Mouse (Mus musculus): Measurements from ENCODE around the gene Cfap97d1.
"Not testable (repeated sequence)": the region's sequence is repeated elsewhere in the genome, so short reads cannot be mapped to it uniquely, and the experiment has no call there.

The Cfap97d1 gene

DNA sequence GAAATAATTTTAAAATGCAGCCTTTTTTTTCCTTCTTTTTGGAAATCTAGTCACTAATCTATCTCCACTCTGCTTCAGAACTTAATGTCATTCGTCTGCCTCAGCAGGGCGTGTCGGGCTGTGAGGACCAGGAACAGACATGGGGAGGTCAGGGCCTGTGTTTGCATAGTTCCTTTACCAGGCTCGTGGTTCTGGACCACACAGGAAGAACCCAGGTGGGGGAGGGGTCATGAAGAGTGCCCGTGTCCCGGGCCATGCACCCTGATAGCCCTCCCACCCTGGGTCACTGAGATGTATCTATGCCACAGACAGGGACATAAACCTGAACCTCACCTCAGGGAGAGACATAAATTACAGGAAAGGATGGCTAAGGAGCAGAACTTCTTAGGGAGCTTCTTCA is 9.9 kb upstream of the Cfap97d1 start:
- DNase-seq, result no peak

GRCm38 (mm10) chr11:101974923-101975322 is 9.2 kb upstream of the Cfap97d1 start:
- no peak for DNase-seq

GRCm38 (mm10) chr11:101976949-101977348 is 7.1 kb upstream of the Cfap97d1 start:
- no peak for DNase-seq

DNA sequence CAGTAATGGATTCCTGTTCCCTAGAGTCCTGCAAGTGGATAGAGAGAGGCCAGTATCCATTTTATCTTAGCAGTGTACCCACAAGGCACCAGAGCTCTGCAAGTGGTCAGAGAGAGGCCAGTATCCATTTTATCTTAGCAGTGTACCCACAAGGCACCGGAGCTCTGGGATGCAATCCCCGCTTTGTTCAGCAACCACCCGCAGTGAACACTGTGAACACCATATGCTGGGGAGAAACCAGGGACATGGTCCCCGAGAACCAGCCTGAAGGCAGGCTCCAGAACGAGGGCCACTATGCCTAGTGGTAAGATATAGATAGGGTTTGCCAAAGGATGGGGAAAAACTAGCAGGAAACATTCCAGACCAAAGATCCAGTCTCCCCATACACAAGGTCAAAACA is 4.9 kb upstream of the Cfap97d1 start:
- DNase-seq, result no peak

DNA sequence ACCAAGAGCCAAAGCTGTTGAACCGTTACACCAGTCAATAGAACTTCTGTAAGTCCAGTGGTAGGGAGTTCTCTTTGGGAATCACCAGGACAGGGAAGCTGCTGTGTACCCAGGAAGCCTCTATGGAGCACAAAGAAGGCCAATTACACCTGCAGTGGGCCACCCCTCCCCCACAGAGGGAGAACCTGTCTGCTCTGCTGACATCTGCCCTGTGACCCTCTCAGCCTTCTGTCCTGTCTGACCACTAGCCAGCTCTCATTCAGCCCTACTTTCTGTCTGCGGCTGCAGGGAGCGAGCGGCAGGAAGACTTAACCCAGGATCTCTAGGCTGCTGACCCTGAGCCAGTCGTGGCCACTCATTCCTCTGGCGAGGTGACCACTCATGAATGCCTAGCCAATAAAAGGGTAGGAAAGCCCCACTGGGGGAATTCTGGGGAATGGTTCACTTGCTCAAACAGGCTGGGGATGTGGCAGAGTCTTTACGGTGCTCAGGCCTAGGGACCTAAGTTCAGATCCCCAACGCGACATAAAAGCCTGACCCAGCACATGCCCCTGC is 3.4 kb upstream of the Cfap97d1 start:
- DNase-seq, result no peak

GRCm38 (mm10) chr11:101981850-101982249 is 2.2 kb upstream of the Cfap97d1 start:
- no peak for DNase-seq

DNA sequence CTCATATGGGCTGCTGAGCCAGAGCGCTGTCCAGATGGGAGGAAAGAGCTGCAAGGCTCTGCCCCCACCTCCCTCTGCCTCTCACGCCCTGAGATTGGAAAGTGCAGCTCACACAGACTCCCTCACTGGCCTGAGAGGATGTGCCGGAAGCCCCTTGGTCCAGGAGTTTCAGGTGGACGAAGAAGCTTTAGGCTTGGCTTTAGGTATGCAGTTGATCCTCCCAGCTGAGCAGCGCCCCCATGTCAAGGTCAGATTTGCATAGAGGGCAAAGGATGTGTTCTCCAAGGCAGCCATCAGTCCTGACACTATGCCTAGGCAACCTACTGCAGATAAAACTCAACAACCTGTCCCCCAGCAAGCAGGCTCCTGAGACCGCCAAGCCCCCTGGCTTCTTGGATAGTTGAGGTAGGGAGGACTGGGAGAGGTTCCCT is 1.1 kb upstream of the Cfap97d1 start:
- no peak for DNase-seq

GRCm38 (mm10) chr11:101983431-101983921 is 603 bp upstream of the Cfap97d1 start:
- DNase-seq, result no peak

DNA sequence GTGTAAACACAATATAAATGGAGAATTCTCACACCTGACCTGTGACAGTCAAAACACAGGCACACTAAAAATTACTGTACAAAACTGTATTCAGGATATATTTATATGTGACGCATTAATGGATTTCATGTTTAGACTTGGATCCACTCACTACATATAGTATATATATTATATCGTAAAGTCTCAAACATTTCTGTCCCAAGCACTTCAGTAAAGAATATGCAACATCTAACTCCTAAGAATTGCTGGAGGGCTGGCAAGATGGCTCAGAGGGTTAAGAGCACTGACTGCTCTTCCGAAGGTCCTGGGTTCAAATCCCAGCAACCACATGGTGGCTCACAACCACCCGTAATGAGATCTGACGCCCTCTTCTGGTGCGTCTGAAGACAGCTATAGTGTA is 1.4 kb downstream of the Cfap97d1 start:
- DNase-seq, result not testable (repeated sequence)

- peak; percentile 90 for DNase-seq
Observed at GRCm38 (mm10) chr11:101985990-101986389, 1.9 kb downstream of the Cfap97d1 start.

DNA sequence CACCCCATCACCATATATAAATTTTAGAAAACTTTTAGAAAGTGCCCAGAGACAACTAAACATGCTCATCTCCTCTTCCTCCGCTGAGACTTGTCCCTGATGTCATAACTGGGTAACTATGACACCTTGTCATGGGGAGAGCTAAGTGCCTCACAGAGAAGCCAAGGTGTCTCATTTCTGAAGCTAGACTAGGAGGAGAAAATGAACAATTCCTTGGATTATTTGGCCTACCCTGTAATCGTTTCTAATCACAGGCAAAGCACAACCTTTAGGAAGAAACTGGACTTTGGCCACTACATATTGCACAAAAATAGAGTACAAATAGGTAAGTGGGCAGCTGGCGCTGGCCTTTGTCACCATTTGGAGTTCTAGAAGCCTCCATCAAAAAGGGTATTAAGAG is 2.8 kb downstream of the Cfap97d1 start, which contains the start of gene Dusp3:
Gene Dusp3, minus strand, starts transcription at position 101 of the 400 bp plus-strand sequence.
- DNase-seq, result no peak

GRCm38 (mm10) chr11:101990244-101990643 is 6.2 kb downstream of the Cfap97d1 start:
- no peak for DNase-seq

- DNase-seq, result no peak
Observed at GRCm38 (mm10) chr11:101991813-101992212, 7.7 kb downstream of the Cfap97d1 start.

DNA sequence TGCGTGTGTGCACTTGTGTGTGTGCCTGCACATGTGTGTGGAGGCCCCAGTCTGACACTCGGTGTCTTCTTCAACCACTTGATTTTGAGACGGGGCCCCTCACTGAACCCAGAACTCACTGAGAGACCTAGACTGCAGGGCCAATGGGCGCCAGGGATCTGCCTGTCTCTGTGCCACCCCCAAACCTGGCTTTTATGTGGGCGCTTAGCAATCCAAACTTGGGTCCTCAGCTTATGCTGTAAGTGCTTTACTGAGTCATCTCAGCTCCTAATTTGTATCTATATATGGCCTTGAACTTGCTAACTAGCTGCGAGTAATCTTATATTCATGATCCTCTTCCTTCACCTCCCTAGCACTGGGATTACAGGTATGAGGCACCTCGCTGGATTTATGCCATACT is 8.3 kb downstream of the Cfap97d1 start:
- DNase-seq, result no peak

GRCm38 (mm10) chr11:101994100-101994499 is 10.0 kb downstream of the Cfap97d1 start:
- no peak for DNase-seq

DNA sequence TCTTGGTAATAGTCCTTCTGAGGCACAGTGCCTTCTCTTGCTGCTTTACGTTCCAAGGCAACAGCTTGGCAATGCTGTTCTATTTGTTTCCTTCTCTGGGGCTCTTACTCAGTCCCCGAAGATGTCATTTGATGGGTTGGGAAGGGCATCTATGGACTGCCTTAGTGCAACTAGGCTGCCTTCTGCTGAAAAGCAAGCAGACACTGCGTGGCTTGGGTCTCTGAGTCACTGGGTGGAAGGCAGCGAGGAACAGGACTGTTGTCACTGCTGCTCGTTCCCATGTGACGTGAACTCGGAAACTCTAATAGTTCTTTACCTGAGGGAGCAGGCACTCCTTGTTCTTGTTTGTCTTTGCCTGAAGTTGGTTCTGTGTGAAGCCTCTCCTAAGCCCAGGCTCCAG is 11.9 kb downstream of the Cfap97d1 start:
- no peak for DNase-seq

DNA sequence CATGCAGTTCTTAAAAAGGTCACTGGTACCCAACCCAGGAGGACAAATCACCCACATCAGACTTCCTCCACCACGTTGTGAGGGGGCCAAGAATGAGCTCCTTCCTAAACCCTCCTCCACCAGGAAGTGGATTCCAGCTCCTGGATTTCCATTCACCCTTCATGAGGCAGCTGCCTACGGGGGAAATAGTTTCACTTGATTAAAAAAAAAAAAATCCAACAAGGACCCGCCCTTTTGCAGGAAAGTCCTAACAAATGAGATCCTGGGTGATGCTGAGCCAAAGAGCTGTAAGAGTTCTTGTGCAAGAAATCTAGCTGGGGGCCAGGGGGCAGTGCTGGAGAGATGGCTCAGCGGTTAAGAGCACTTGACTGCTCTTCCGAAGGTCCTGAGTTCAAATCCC is 14.2 kb downstream of the Cfap97d1 start:
- DNase-seq, result no peak

GRCm38 (mm10) chr11:101999466-101999865 is 15.4 kb downstream of the Cfap97d1 start:
- DNase-seq, result no peak

DNA sequence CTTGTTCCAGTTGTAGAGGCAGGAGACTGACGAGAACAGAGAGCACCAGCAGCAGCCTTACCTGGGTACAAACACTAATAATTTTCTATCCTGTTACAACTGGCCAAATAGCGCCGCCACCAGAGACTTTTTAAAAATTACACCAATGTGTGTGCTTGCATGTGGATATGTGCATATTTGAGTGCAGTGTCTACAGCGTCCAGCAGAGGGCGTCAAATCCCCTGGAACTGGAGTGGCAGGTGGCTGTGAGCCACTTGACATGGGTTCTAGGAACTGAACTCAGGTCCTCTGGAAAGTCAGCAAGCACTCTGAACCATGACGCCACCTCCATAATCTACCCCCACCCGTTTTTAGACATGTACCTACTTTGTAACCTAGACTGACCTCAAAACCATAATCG is 20.2 kb downstream of the Cfap97d1 start:
- DNase-seq, result no peak

DNA sequence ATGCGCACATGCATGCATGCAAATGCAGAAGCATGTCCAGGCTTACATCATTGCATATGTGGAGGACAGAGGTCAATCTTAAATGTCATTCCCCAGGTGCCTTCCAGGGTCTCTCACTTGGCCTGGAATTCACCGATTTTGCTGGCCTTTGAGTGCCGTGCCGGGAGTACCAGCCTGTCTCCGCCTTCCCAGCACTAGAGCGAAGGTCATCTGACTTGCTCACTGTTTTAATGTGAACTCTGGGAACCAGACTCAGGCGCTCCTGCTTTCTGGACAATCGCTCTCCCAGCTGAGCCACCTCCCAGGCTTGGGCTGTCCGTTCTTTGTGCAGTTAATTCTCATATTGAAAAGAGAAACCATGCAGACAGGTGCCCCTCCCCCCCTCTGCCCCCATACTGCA is 22.2 kb downstream of the Cfap97d1 start:
- no peak for DNase-seq

GRCm38 (mm10) chr11:102006688-102007087 is 22.6 kb downstream of the Cfap97d1 start:
- DNase-seq, result no peak

- DNase-seq, result no peak
Observed at GRCm38 (mm10) chr11:102008372-102008771, 24.3 kb downstream of the Cfap97d1 start.

DNA sequence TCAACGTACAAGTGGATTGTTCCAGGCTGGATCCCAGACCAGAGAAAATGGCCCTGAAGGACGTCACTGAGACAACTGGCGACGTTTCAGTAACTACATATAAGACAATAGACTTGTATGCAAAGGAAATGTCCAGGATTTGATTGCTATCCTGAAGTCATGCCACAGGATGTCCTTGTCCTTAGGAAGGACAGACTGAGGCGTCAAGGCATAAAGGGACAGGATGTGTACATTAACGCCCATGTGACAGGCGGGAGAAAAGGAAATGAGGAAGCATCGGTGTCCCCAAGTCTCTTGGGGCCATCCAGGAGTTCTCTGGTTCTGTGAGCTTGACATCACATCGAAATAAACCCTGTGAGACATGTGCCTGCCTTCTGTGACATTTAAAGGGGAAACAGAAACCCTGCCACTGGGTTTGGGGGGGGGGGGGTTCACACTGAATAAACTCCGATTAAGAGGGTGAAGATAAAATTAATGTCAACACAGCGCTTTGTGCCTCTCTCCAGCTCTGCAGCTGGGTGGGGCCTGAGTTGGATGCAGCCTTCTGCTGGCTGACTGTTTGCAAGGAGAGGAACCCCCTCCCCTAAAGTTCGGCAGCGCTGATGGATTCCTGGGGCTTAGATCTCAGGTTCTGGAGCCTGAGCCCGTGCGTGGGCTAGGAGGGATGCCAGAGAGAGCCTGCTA is 25.0 kb downstream of the Cfap97d1 start:
- no peak for DNase-seq

GRCm38 (mm10) chr11:102010140-102010539 is 26.1 kb downstream of the Cfap97d1 start:
- DNase-seq, result no peak

DNA sequence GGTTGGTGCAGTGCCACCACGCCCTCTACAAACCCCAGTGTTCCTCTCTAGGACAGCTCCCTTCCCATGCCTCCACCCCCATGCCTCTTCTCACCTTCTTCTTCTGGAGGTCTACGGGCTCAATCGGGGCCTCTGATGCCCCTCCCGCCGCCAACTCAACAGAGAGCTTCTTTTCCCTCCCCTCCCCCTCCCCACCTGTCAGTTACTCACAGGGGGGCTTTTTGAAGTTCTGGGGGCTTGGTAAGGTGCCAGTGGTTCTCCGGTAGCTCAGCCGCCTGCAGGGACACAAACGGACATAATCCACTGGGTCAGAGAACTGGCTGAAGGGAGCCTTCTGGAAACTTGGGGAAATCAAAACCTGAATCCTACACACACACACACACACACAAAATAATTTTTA is 27.4 kb downstream of the Cfap97d1 start:
- DNase-seq, result no peak

All from kidney, adult 18-20 months (tissue).